Mouse (Mus musculus): ENCODE measurements around the gene Ggnbp2.

- TF ChIP-seq TAL1 (IDR thresholded peaks at IDR 0.05; ENCODE audit: low read length) (no peak), GATA1 (IDR thresholded peaks at IDR 0.05; ENCODE audit: low read length) (no peak)
Observed at GRCm38 (mm10) chr11:84794496-84795113, 76.0 kb downstream of the Ggnbp2 start.
